Mouse (Mus musculus) lung, postnatal 10 days (tissue): ENCODE data around the gene Crbn.
A peak's percentile ranks its signal among the peaks of the same experiment; 100 is the strongest.

ENCODE experiments used
- DNase-seq: peaks from one replicate; pipeline ENCODE4 v3.0.0; 2021

Gene Crbn

DNA sequence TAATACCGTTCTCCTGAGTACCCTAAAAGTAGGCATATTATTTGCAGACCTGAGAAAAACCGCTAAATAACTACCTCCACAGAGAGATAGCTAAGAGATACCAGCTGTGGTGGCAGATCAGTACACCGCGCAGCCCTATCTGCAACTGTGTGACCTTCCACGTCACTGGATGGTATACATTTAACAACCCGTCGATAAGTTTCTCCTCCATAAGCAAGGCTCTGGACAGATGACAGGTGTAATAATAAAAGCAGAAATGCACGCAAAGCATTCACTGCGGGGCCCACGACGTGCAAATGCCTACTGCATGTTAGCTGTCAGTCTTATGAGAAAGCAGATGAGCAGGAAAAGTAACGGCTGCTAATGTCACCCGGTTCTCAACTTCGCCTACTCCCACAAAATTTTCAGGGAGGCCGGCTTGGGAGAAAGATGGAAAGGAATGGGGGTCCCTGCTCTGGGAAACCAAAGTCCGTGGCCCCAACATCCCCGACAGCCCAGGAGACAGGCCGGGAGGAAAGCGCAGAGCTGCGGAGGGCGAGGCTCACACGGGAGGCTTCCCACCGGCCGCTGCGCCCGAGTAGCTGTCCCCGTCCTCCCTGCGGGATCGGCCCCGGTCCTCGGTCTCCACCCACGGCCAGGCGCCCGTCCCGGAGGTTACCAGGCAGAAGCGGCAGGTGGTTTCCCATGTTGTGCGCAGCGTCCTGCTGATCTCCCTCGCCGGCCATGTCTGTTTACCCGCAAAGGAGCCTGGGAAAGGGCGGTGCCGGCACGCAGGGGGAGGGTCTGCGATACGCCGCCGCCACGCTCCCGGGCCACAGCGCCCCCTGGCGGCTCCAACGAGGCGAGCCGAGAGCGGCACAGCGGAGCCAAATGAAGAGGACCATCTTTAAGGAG lies at the start of gene Crbn:
Gene Crbn, minus strand, starts transcription at position 745 of the 894 bp plus-strand sequence.
- peak; percentile 94 for DNase-seq

DNA sequence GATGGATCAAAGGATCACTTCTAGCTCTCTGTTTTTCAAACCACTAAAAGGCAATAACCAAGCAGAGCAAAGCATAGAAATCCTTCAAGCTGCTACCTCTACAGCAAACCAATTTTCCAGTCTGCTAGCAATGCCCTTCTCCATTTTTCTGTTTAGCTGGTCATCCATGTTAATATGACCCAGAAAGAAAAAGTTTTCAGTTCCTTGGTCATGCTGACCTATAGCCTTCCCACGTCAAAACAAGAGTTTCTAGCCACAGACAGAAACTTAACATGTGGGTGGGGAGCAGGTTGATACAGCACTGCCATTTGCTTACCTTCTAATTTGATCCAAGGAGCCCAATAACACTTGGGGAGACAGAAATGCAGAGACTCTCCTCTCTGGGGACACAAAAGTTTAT lies 40.3 kb upstream of the Crbn start:
- DNase-seq, result no peak

- no peak for DNase-seq
Measured at GRCm38 (mm10) chr6:106838053-106838452, 38.2 kb upstream of the Crbn start.

- DNase-seq, result no peak
Measured at GRCm38 (mm10) chr6:106835316-106835715, 35.4 kb upstream of the Crbn start.

- DNase-seq, result no peak
Measured at GRCm38 (mm10) chr6:106822329-106822728, 22.5 kb upstream of the Crbn start.

DNA sequence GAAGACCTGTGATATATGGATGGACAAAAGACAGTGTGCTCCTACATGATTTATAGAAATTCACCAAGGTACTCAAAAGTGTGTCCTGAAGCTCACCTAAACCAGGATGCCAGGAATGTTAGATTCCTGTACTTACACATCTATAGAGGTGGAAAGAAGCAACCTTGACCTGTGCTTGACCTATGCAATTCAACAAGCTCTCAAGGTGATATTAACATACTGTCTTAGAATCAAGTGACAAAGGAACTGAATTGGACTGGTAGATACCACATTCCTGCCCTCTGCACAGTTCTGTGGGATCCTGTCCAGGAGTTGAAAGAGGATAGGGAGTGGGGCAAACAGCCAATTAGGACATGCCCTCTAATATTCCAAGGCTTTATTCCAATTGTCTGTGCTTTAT lies 20.7 kb upstream of the Crbn start:
- DNase-seq, result no peak

GRCm38 (mm10) chr6:106819906-106820305 lies 20.0 kb upstream of the Crbn start:
- DNase-seq, result no peak

- no peak for DNase-seq
Measured at GRCm38 (mm10) chr6:106819246-106819645, 19.4 kb upstream of the Crbn start.

GRCm38 (mm10) chr6:106810686-106811085 lies 10.8 kb upstream of the Crbn start:
- DNase-seq, result no peak

GRCm38 (mm10) chr6:106809161-106809560 lies 9.3 kb upstream of the Crbn start:
- no peak for DNase-seq

DNA sequence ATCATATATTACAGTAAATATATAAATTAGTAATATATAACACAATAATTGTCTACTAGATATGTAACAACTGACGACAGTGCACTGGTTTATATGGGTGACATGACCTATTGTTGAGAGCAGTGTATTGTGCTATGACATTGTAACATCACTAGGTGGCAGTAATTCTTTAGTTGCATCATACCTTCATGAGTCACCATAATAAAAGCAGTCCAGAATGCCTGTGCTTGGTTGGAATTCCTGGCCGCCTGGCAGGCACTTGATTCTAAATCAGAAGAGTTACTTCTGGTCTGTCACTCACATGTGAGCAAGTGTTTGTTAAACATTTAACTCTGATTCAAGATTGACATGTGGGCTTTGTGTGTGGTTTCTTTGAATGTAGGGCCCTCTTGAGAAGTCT lies 5.0 kb upstream of the Crbn start:
- DNase-seq, result peak; percentile 20

GRCm38 (mm10) chr6:106800227-106800557 lies 315 bp upstream of the Crbn start:
- no peak for DNase-seq

- DNase-seq, result no peak
Measured at GRCm38 (mm10) chr6:106794094-106794814, 5.6 kb downstream of the Crbn start.

- DNase-seq, result no peak
Measured at GRCm38 (mm10) chr6:106793621-106794020, 6.3 kb downstream of the Crbn start.

DNA sequence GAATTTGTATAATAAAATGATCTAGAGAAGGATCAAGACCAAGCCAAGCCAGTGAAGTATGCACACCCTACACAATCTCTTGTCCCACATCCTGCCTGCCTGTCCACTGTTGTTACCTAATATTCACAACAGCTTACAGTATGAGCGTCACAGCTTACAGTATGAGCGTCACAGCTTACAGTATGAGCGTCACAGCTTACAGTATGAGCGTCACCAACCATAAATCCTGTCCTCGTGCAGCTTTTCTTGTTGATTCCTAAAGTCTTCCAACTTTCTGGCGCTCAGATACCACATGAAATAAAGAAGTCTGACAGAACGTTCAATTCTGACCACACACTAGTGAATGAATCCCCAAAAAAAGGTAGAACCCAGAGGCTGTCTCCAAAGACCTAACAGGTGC lies 6.8 kb downstream of the Crbn start:
- DNase-seq, result no peak

DNA sequence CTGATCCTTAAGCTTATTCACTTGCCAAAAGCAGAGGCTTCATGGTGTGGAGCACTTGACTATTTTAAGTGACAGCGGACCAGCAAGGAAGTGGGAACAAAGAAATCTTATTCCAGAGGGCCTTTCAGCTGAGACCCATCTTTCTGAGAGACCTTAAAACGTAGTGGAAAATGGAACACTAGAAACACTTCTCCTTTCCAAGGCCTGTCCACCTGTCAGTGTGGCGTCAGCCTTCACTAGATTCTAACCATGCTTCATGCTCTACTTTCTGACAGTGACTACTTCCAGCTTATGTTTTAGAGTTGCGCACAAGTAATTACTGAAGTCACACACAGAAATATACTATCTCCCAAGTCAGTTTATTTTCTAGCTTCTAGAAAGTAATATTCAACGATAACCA lies 7.4 kb downstream of the Crbn start:
- no peak for DNase-seq

GRCm38 (mm10) chr6:106791429-106791828 lies 8.4 kb downstream of the Crbn start:
- no peak for DNase-seq

GRCm38 (mm10) chr6:106787138-106787537 lies 12.7 kb downstream of the Crbn start:
- no peak for DNase-seq

GRCm38 (mm10) chr6:106770046-106770445 lies 29.8 kb downstream of the Crbn start:
- DNase-seq, result no peak

- DNase-seq, result no peak
Measured at GRCm38 (mm10) chr6:106769290-106769866, 30.5 kb downstream of the Crbn start.

DNA sequence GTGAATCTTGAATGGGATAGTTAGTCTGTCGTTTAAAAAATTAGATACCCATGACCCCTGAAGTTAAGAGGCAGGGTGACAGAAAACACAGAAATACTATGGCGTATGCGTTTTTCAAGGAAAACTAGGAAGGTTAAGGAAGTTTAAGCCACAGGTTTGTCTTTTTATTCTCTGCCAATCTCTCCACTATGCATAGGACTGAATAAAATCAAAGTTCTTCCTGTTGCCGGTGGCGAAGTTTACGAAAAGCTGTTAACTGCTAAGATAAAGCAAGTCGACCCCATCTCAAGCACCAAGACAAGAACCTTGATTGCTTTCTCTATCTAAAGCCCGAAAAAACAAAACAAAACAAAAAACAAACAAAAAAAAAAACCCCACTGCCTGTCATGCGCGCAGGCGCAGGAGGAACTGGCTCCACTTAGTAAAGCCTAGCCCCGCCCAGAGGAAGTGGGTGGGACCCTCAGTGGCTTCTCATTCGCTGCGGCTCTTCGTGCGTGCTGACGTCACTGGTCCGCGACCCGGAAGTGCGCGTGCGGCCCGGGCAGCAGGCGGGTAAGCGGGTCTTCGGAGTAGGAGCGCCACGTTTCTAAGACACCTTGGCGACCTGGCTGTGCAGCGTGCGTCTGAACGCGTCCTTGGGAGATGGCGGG lies 31.1 kb downstream of the Crbn start, which contains the start of gene Trnt1:
Gene Trnt1, plus strand, starts transcription at position 481 of the 650 bp plus-strand sequence.
- peak; percentile 99 for DNase-seq

DNA sequence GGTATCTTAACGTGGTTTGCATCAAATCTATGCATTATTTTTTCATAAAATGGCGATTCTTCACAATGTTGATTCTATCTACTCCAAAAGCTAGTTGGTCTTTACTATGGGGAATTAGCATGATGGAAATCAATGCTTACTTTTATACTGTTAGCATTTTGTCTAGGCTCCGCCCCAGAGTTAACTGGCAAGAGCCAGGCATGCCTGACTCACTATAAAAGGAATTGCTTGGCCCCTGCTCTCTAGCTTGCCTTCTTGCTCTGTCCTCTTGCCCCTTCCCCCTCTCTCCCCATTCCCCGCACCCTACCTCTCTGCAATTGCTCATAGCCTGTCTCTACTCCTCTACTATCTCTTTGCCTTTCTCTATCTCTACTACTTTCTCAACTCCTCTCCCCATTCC lies 33.1 kb downstream of the Crbn start:
- no peak for DNase-seq

- DNase-seq, result no peak
Measured at GRCm38 (mm10) chr6:106765892-106766291, 34.0 kb downstream of the Crbn start.
